Mouse (Mus musculus) embryonic facial prominence, embryonic 11.5 days (tissue): Measurements from ENCODE around the gene Coro2b. TPM values are rescaled to one million over a fixed set of nuclear protein-coding genes. Genes with fewer than 3 reads are reported as not detected.
A peak's percentile ranks its signal among the peaks of the same experiment; 100 is the strongest.

Source experiments
- ATAC-seq: fragments of 200-750 bp; cut with Nextera tagmentation; replicated peaks from 2 replicates; pipeline ENCODE4 v1.8.0; 2017; ENCODE audit warnings: low read depth; ENCODE audit not compliant: insufficient number of reproducible peaks, low FRiP score, low TSS enrichment
- DNase-seq: peaks from one replicate; pipeline ENCODE4 v3.0.0-alpha.2; 2015; ENCODE audit warnings: low spot score
- H3K27ac ChIP-seq: fragments of 300-500 bp; sonication (generic); replicated peaks from 2 replicates; pipeline ENCODE4 v1.5.1; 2014; ENCODE audit warnings: mild to moderate bottlenecking, low read depth, low read length, control low read depth
- H3K27me3 ChIP-seq: fragments of 300-500 bp; sonication (generic); 2 replicates; pipeline ENCODE4 v1.6.1; 2014; ENCODE audit warnings: mild to moderate bottlenecking, low read length, moderate library complexity, mixed read lengths; ENCODE audit not compliant: control insufficient read depth, insufficient read depth
- H3K36me3 ChIP-seq: fragments of 300-500 bp; sonication (generic); replicated peaks from 2 replicates; pipeline ENCODE4 v1.6.1; 2014; ENCODE audit warnings: low read depth, mild to moderate bottlenecking, low read length, moderate library complexity, mixed read lengths; ENCODE audit not compliant: control insufficient read depth, insufficient read depth
- H3K4me1 ChIP-seq: fragments of 300-500 bp; sonication (generic); 2 replicates; pipeline ENCODE4 v1.6.1; 2014; ENCODE audit warnings: low read length, mixed read lengths; ENCODE audit not compliant: control insufficient read depth, insufficient read depth
- H3K4me2 ChIP-seq: fragments of 300-500 bp; sonication (generic); 2 replicates; pipeline ENCODE4 v1.6.1; 2014; ENCODE audit warnings: low read depth, mild to moderate bottlenecking, control low read depth, low read length, moderate library complexity
- H3K4me3 ChIP-seq: fragments of 300-500 bp; sonication (generic); 2 replicates; pipeline ENCODE4 v1.5.1; 2014; ENCODE audit warnings: low read depth, low read length, control low read depth
- H3K9ac ChIP-seq: fragments of 300-500 bp; sonication (generic); replicated peaks from 2 replicates; pipeline ENCODE4 v1.6.1; 2014; ENCODE audit warnings: mild to moderate bottlenecking, control low read depth, low read length
- H3K9me3 ChIP-seq: fragments of 300-500 bp; sonication (generic); replicated peaks from 2 replicates; pipeline ENCODE4 v1.6.1; 2016; ENCODE audit warnings: mild to moderate bottlenecking, low read length, inconsistent platforms, mixed read lengths; ENCODE audit not compliant: control insufficient read depth
- WGBS: fragments of 180-500 bp; shearing (Covaris S2); extraction: QIAGEN DNeasy Blood & Tissue Kit; methylation state at CpG from one replicate; pipeline ENCODE4 v1.1.7; 2014; 5-methylcytosine and 5-hydroxymethylcytosine counted together
- polyA plus RNA-seq: library from polyadenylated mRNA; unstranded; fragments of >200 nt; fragmentation: Nextera tagmentation; extraction: Ambion mirVana; gene quantifications from 2 replicates; pipeline ENCODE4 v1.2.1, GENCODE M21; 2014

The Coro2b gene
- polyA plus RNA-seq, 1 experiment from 2014 or later: 6.5 TPM

- no peak overlapping the region for H3K9ac ChIP-seq
- no peaks in the 10 kb centered on the region for H3K36me3 ChIP-seq
- no peak for DNase-seq
- H3K4me1 ChIP-seq: no peaks in the 10 kb centered on the region; the same call in 1 of the 2 replicates
- no peaks in the 10 kb centered on the region for H3K27me3 ChIP-seq
- H3K9me3 ChIP-seq: no peaks in the 10 kb centered on the region
- H3K27ac ChIP-seq: no peak overlapping the region
- H3K4me3 ChIP-seq: no peak overlapping the region
- ATAC-seq: no peak
- no peak overlapping the region for H3K4me2 ChIP-seq
- WGBS: 90% methylated on average over 8 of the region's 8 CpGs
Observed at GRCm38 (mm10) chr9:62558058-62558457, 21.2 kb upstream of the Coro2b start.

GRCm38 (mm10) chr9:62556748-62557147, 19.9 kb upstream of the Coro2b start:
- H3K27me3 ChIP-seq: no peaks in the 10 kb centered on the region
- H3K36me3 ChIP-seq: no peaks in the 10 kb centered on the region
- no peaks in the 10 kb centered on the region for H3K9me3 ChIP-seq
- no peak overlapping the region for H3K9ac ChIP-seq
- 95% methylated on average over 6 of the region's 6 CpGs for WGBS
- H3K4me1 ChIP-seq: no peaks in the 10 kb centered on the region; the same call in 1 of the 2 replicates
- no peak overlapping the region for H3K4me3 ChIP-seq
- no peak overlapping the region for H3K4me2 ChIP-seq
- H3K27ac ChIP-seq: no peak overlapping the region
- ATAC-seq (no peak), DNase-seq (no peak)

GRCm38 (mm10) chr9:62555258-62555856, 18.5 kb upstream of the Coro2b start:
- H3K9ac ChIP-seq: no peak overlapping the region
- no peaks in the 10 kb centered on the region for H3K36me3 ChIP-seq
- peak; percentile 78 for DNase-seq
- no peaks in the 10 kb centered on the region; the same call in 1 of the 2 replicates for H3K4me1 ChIP-seq
- no peak overlapping the region for H3K4me3 ChIP-seq
- no peaks in the 10 kb centered on the region for H3K27me3 ChIP-seq
- WGBS: 73% methylated on average over 5 of the region's 5 CpGs
- no peak overlapping the region for H3K27ac ChIP-seq
- H3K9me3 ChIP-seq: no peaks in the 10 kb centered on the region
- ATAC-seq: no peak
- no peak overlapping the region for H3K4me2 ChIP-seq

GRCm38 (mm10) chr9:62554606-62555005, 17.8 kb upstream of the Coro2b start:
- WGBS: 46% methylated on average over 3 of the region's 3 CpGs
- H3K4me1 ChIP-seq: no peaks in the 10 kb centered on the region; the same call in 1 of the 2 replicates
- H3K27ac ChIP-seq: no peak overlapping the region
- no peaks in the 10 kb centered on the region for H3K27me3 ChIP-seq
- no peak for DNase-seq
- H3K9ac ChIP-seq: no peak overlapping the region
- no peaks in the 10 kb centered on the region for H3K9me3 ChIP-seq
- H3K36me3 ChIP-seq: no peaks in the 10 kb centered on the region
- no peak overlapping the region for H3K4me2 ChIP-seq
- no peak overlapping the region for H3K4me3 ChIP-seq
- ATAC-seq: peak; percentile 32; the same call in 1 of the 2 replicates

- no peak overlapping the region for H3K27ac ChIP-seq
- no peaks in the 10 kb centered on the region for H3K36me3 ChIP-seq
- DNase-seq: peak; percentile 79
- H3K9ac ChIP-seq: no peak overlapping the region
- 30% methylated on average over 7 of the region's 7 CpGs for WGBS
- H3K4me2 ChIP-seq: no peak overlapping the region
- H3K9me3 ChIP-seq: no peaks in the 10 kb centered on the region
- ATAC-seq: no peak
- H3K4me3 ChIP-seq: no peak overlapping the region
- H3K27me3 ChIP-seq: no peaks in the 10 kb centered on the region
- H3K4me1 ChIP-seq: no peaks in the 10 kb centered on the region; the same call in 1 of the 2 replicates
Observed at GRCm38 (mm10) chr9:62553366-62553940, 16.6 kb upstream of the Coro2b start.

- DNase-seq: no peak
- ATAC-seq: no peak
- H3K9ac ChIP-seq: no peak overlapping the region
- no peaks in the 10 kb centered on the region for H3K27me3 ChIP-seq
- no peak overlapping the region for H3K4me2 ChIP-seq
- no peak overlapping the region for H3K27ac ChIP-seq
- H3K9me3 ChIP-seq: no peaks in the 10 kb centered on the region
- no peaks in the 10 kb centered on the region for H3K36me3 ChIP-seq
- H3K4me1 ChIP-seq: no peaks in the 10 kb centered on the region; the same call in 1 of the 2 replicates
- 70% methylated on average over 3 of the region's 3 CpGs for WGBS
- no peak overlapping the region for H3K4me3 ChIP-seq
Observed at GRCm38 (mm10) chr9:62551531-62551930, 14.7 kb upstream of the Coro2b start.

- Histone ChIP-seq H3K36me3 (no peaks in the 10 kb centered on the region), H3K27ac (no peak overlapping the region), H3K4me2 (no peak overlapping the region), H3K9me3 (no peaks in the 10 kb centered on the region), H3K4me3 (no peak overlapping the region), H3K27me3 (no peaks in the 10 kb centered on the region), H3K9ac (no peak overlapping the region), H3K4me1 (no peaks in the 10 kb centered on the region; the same call in 1 of the 2 replicates)
- no peak for ATAC-seq
- 46% methylated on average over 11 of the region's 11 CpGs for WGBS
- peak; percentile 72 for DNase-seq
Observed at GRCm38 (mm10) chr9:62550661-62551093, 13.8 kb upstream of the Coro2b start.

GRCm38 (mm10) chr9:62549809-62550208, 13.0 kb upstream of the Coro2b start:
- ATAC-seq: 0 out of 2 replicates have a peak, but pooled peaks have one; percentile 49
- H3K4me1 ChIP-seq: no peaks in the 10 kb centered on the region; the same call in 1 of the 2 replicates
- peak; percentile 92 for DNase-seq
- no peak overlapping the region for H3K4me2 ChIP-seq
- H3K9me3 ChIP-seq: no peaks in the 10 kb centered on the region
- no peaks in the 10 kb centered on the region for H3K36me3 ChIP-seq
- no peak overlapping the region for H3K27ac ChIP-seq
- no peaks in the 10 kb centered on the region for H3K27me3 ChIP-seq
- WGBS: 7% methylated on average over 8 of the region's 8 CpGs
- H3K4me3 ChIP-seq: no peak overlapping the region
- H3K9ac ChIP-seq: no peak overlapping the region
